Mouse (Mus musculus) intestine, postnatal 0 days (tissue): ENCODE measurements at regions not wholly inside any gene's neighbourhood (a gene's known extent, or its start where the extent isn't known, plus 50 kb on each side); places are given as distances from the start of the nearest gene placed in this dataset.
"Not testable (repeated sequence)": the region's sequence is repeated elsewhere in the genome, so short reads cannot be mapped to it uniquely, and the experiment has no call there.

Source experiments
- ATAC-seq: fragments of 200-750 bp; cut with Nextera tagmentation; 2 replicates; pipeline ENCODE4 v1.8.0; 2017; ENCODE audit warnings: mild to moderate bottlenecking, moderate TSS enrichment, moderate library complexity
- H3K27ac ChIP-seq: fragments of 300-500 bp; sonication (generic); 2 replicates; pipeline ENCODE4 v1.5.1; 2014; ENCODE audit warnings: mild to moderate bottlenecking, low read depth, low read length, moderate library complexity
- H3K27me3 ChIP-seq: fragments of 300-500 bp; sonication (generic); replicated peaks from 2 replicates; pipeline ENCODE4 v1.6.1; 2014; ENCODE audit warnings: low read length, mixed read lengths; ENCODE audit not compliant: control insufficient read depth, insufficient read depth
- H3K36me3 ChIP-seq: fragments of 300-500 bp; sonication (generic); 2 replicates; pipeline ENCODE4 v1.6.1; 2014; ENCODE audit warnings: mild to moderate bottlenecking, moderate library complexity; ENCODE audit not compliant: control insufficient read depth, insufficient read depth
- H3K4me1 ChIP-seq: fragments of 300-500 bp; sonication (generic); replicated peaks from 2 replicates; pipeline ENCODE4 v1.6.1; 2014; ENCODE audit warnings: antibody characterized with exemption, low read length, mixed read lengths; ENCODE audit not compliant: control insufficient read depth, insufficient read depth
- H3K4me2 ChIP-seq: fragments of 300-500 bp; sonication (generic); replicated peaks from 2 replicates; pipeline ENCODE4 v1.6.1; 2014; ENCODE audit warnings: low read depth, mild to moderate bottlenecking, moderate library complexity
- H3K4me3 ChIP-seq: fragments of 300-500 bp; sonication (generic); 2 replicates; pipeline ENCODE4 v1.5.1; 2014; ENCODE audit warnings: low read depth, low read length
- H3K9ac ChIP-seq: fragments of 300-500 bp; sonication (generic); 2 replicates; pipeline ENCODE4 v1.6.1; 2014; ENCODE audit warnings: mild to moderate bottlenecking, low read depth, low read length
- H3K9me3 ChIP-seq: fragments of 300-500 bp; sonication (generic); 2 replicates; pipeline ENCODE4 v1.6.1; 2016; ENCODE audit warnings: mixed run types; ENCODE audit not compliant: control insufficient read depth
- CTCF ChIP-seq: sonication (generic); IDR thresholded peaks from 2 replicates; pipeline ENCODE4 v1.5.1; 2016; ENCODE audit warnings: low read depth, mild to moderate bottlenecking, control low read depth, antibody characterized with exemption, moderate library complexity
- WGBS: fragments of 180-500 bp; shearing (Covaris S2); extraction: QIAGEN DNeasy Blood & Tissue Kit; methylation state at CpG from one replicate; pipeline ENCODE4 v1.1.7; 2014; 5-methylcytosine and 5-hydroxymethylcytosine counted together

DNA sequence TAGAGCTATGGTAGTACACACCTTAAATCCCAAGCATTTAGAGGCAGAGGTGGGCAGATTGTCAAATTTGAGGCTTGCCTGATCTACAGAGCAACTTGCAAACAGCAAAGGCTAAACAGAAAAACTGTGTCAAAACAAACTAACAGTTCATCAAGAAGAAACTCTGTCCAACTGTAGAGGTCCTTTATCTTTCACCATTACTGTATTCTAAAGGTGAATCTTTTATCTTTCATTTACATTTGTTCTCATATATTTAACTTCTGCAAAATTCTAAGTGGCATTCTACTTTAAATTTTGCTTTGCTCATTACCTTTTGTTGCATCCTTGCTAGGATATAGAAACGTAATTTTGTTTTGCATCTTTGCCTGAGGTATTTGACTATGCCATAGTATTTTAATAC is 967.5 kb upstream of the Cntn5 start:
- no peak overlapping the region for H3K4me2 ChIP-seq
- ATAC-seq: no peak
- H3K9me3 ChIP-seq: no peaks in the 10 kb centered on the region
- H3K36me3 ChIP-seq: no peaks in the 10 kb centered on the region
- H3K27me3 ChIP-seq: no peaks in the 10 kb centered on the region
- no peak for TF ChIP-seq CTCF
- no peak overlapping the region for H3K27ac ChIP-seq
- WGBS: 65% methylated on average over 1 of the region's 1 CpGs
- H3K9ac ChIP-seq: no peak overlapping the region
- H3K4me3 ChIP-seq: no peak overlapping the region
- H3K4me1 ChIP-seq: no peaks in the 10 kb centered on the region

GRCm38 (mm10) chr9:11871489-11871888 is 966.9 kb upstream of the Cntn5 start:
- no peaks in the 10 kb centered on the region for H3K36me3 ChIP-seq
- TF ChIP-seq CTCF: no peak
- no peaks in the 10 kb centered on the region for H3K4me1 ChIP-seq
- 80% methylated on average over 1 of the region's 1 CpGs for WGBS
- no peak for ATAC-seq
- H3K4me2 ChIP-seq: no peak overlapping the region
- H3K27me3 ChIP-seq: no peaks in the 10 kb centered on the region
- no peaks in the 10 kb centered on the region for H3K9me3 ChIP-seq
- no peak overlapping the region for H3K4me3 ChIP-seq
- no peak overlapping the region for H3K9ac ChIP-seq
- no peak overlapping the region for H3K27ac ChIP-seq

DNA sequence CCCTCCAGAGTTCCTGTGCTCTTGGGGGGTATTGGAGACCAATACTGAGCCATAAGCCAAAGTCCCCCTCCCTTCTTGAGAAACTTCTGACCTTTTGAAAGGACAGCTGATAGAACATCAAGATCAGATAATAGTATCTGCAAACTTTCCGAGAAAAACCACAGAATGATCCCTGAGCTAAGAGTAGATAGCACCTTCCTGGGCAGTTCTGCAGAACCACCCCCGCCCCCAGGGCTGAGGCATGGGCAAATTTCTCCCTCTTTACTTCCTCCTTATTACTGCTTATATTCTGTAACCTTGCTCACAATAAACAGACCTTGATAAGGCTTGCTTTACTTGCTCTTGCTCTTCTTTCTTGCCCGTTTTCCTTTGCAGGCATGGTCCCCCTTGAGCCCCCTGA is 944.1 kb upstream of the Cntn5 start:
- not testable (repeated sequence) for ATAC-seq, H3K9me3 ChIP-seq, H3K27ac ChIP-seq, H3K36me3 ChIP-seq, H3K4me2 ChIP-seq, H3K9ac ChIP-seq, H3K4me1 ChIP-seq, H3K4me3 ChIP-seq, H3K27me3 ChIP-seq
- 58% methylated on average over 3 of the region's 3 CpGs for WGBS
